Mouse (Mus musculus): ENCODE results near the gene Mxi1.

The Mxi1 gene

GRCm38 (mm10) chr19:53364551-53364950 lies 54.2 kb downstream of the Mxi1 start:
- in situ Hi-C loops (cut with MboI, MseI), result loop anchor here (5.0 to 10.0 kb wide), 2 partner anchors 122 to 290 kb away; no protein-coding TSS in a partner anchor

GRCm38 (mm10) chr19:53364963-53365362 lies 54.6 kb downstream of the Mxi1 start:
- in situ Hi-C loops (cut with MboI, MseI), result loop anchor here (5.0 to 10.0 kb wide), 2 partner anchors 123 to 290 kb away; no protein-coding TSS in a partner anchor

- in situ Hi-C loops (cut with MboI, MseI), result loop anchor here (10.0 kb wide), 1 partner anchor 291 kb away; no protein-coding TSS in a partner anchor
Measured at GRCm38 (mm10) chr19:53366057-53366775, 55.9 kb downstream of the Mxi1 start.

GRCm38 (mm10) chr19:53366881-53367280 lies 56.6 kb downstream of the Mxi1 start:
- in situ Hi-C loops (cut with MboI, MseI), result loop anchor here (10.0 kb wide), 1 partner anchor 292 kb away; no protein-coding TSS in a partner anchor

GRCm38 (mm10) chr19:53369469-53370043 lies 59.2 kb downstream of the Mxi1 start:
- in situ Hi-C loops (cut with MboI, MseI), result loop anchor here (10.0 kb wide), 1 partner anchor 295 kb away; no protein-coding TSS in a partner anchor

- in situ Hi-C loops (cut with MboI, MseI), result no loop called here
Measured at GRCm38 (mm10) chr19:53370233-53370632, 59.9 kb downstream of the Mxi1 start.

DNA sequence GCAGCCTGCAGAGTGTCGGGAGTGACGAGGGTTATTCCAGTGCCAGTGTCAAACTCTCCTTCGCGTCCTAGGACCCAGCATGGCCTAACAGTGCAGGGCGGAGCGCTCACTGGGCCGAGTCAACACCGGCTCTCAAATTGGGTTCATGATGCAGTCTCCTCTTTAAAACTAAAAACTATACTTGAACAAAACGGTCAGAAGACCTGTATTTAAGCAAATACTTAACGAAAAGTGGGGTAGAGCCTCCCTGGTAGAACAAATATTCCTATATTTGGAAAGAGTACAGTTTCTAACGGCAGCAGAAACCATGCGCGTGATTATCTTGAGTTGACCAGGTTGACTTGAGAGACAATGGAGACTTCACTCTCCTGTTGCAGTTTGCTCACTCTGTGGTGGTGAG lies 61.3 kb downstream of the Mxi1 start, which contains the start of gene Gm10197:
Gm10197 (minus strand) TSS at position 101 of the 400 bp plus-strand sequence.
- in situ Hi-C loops (cut with MboI, MseI), result no loop called here

- in situ Hi-C loops (cut with MboI, MseI), result no loop called here
Measured at GRCm38 (mm10) chr19:53373570-53373969, 63.3 kb downstream of the Mxi1 start.

DNA sequence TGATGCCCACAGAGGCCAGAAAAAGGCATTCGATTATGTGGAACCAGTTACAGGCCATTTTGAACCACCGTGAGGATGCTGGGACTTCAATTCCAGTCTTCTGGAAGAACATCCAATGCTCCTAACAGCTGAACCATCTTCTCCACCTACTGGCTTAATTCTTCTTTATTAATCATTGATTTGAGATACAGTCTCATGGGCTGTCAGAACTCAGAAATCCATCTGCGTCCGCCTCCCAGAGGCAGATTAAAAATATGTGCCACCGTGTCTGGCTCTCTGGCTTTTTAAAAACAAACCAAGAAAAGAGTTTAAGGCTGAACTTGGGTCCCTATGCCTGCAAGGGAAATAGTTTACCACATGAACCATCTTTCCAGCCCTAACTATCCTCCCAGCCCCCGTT lies 65.0 kb downstream of the Mxi1 start:
- in situ Hi-C loops (cut with MboI, MseI), result loop anchor here (5.0 to 25.0 kb wide), 2 partner anchors 33 to 1937 kb away; partner anchors contain the start of genes Vti1a and Zdhhc6

DNA sequence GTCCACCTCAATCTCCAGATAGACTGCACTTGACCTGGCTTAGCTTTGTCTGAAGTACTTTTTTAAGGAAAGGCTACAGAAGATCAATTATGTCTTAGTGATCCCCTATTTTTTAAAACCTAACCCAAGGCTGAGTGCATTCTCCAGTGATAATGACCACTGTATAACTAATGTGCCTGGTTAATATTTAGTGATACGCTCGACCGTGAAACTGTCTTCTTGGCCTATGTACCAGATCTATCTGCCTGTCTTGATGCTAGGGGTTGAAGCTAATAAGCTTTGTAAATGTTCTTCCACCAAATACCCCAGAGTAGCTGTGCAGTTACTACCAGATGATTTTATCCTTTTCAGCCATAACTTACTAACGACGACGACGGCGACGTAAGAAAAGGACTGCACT lies 65.5 kb downstream of the Mxi1 start:
- in situ Hi-C loops (cut with MboI, MseI), result loop anchor here (5.0 to 25.0 kb wide), 2 partner anchors 34 to 1936 kb away; partner anchors contain the start of genes Vti1a and Zdhhc6

DNA sequence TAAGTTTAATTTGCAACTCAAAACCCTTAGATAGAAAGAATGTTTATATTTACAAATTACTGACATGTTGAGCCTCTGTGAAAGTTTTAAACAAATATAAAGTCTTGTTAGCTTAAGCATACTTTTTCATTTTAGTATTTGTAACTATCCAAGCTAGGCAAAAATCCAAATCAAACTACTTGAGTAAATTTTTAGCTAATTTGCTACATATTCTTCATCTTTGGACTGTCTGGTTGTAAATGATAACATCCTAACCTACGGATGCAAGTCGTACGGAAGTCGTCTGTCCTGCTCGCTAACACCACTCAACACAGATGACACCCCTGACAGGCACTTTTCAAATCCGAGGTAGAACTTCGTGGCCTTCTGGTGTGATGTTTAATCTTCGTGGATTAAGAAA lies 67.3 kb downstream of the Mxi1 start:
- in situ Hi-C loops (cut with MboI, MseI), result loop anchor here (5.0 to 25.0 kb wide), 2 partner anchors 35 to 1935 kb away; partner anchors contain the start of genes Vti1a and Zdhhc6

- in situ Hi-C loops (cut with MboI, MseI), result loop anchor here (5.0 to 25.0 kb wide), 2 partner anchors 36 to 1934 kb away; partner anchors contain the start of genes Vti1a and Zdhhc6
Measured at GRCm38 (mm10) chr19:53378421-53378820, 68.1 kb downstream of the Mxi1 start.

DNA sequence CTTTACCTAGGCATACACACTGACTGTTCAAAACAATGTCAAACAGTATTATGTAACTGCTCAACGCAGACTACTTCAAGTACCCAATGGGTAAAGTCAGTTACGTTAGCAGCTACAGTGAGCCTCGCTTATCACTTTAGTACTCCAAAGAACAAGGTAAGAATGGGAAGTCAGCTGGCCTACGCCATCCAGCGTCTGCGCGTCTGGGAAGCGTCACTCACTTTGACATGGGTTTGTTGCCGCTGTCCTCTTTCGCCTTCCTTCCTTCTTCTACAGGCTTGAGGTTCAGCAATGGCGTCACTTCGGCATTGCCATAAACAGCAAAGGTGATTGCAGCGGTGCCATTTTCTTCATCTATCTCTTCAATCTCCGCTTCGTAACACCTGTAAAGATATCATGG lies 73.0 kb downstream of the Mxi1 start:
- in situ Hi-C loops (cut with MboI, MseI), result loop anchor here (25.0 kb wide), 1 partner anchor 1929 kb away; the partner anchor contains the start of genes Vti1a and Zdhhc6

DNA sequence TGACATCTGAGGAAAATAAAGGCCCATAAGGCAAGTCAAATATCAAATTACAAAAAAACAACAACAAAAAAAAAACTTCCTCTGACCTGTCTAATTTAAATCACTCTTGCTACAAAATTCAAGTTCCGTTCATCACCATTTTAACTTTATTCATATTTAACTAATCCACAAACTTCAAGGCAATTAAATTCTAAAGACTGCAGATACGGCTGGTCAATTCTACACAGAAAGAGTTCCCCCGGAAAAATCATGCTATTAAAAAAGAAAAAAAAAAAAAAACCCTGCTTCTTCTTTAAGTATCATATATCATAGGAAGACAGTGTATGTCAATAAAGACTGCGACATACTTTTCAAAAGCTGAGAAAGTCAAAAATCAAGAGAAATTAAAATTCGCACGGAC lies 79.1 kb downstream of the Mxi1 start:
- in situ Hi-C loops (cut with MboI, MseI), result loop anchor here (25.0 kb wide), 1 partner anchor 1923 kb away; the partner anchor contains the start of genes Vti1a and Zdhhc6

- in situ Hi-C loops (cut with MboI, MseI), result loop anchor here (25.0 kb wide), 1 partner anchor 1922 kb away; the partner anchor contains the start of genes Vti1a and Zdhhc6
Measured at GRCm38 (mm10) chr19:53389851-53390431, 79.6 kb downstream of the Mxi1 start.

- in situ Hi-C loops (cut with MboI, MseI), result loop anchor here (25.0 kb wide), 1 partner anchor 1922 kb away; the partner anchor contains the start of genes Vti1a and Zdhhc6
Measured at GRCm38 (mm10) chr19:53390495-53391007, 80.2 kb downstream of the Mxi1 start, which contains the start of gene Smndc1. Smndc1 (minus strand) TSS chr19:53390578.

- in situ Hi-C loops (cut with MboI, MseI), result loop anchor here (25.0 kb wide), 1 partner anchor 1921 kb away; the partner anchor contains the start of genes Vti1a and Zdhhc6
Measured at GRCm38 (mm10) chr19:53391386-53391785, 81.1 kb downstream of the Mxi1 start.

DNA sequence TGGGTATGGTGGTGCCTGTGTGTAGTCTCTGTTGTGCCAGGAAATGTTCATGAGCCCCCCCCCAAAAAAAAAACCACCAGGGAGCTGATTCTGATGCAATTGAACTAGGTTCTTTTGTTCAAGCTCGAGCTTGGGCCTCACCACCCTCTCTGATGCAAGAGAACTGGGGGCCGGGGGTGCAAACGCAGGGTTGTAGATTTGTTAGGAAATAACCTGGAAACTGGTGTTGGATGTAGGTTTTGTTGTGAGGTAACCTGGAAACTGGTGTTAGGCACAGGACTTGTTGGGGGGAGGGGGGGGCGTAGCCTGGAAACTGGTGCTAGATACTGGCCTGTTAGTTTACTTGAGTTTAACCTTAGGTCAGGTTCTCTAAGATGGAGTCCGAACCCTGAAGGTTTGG lies 81.5 kb downstream of the Mxi1 start:
- in situ Hi-C loops (cut with MboI, MseI), result loop anchor here (25.0 kb wide), 1 partner anchor 1921 kb away; the partner anchor contains the start of genes Vti1a and Zdhhc6

- in situ Hi-C loops (cut with MboI, MseI), result loop anchor here (25.0 kb wide), 1 partner anchor 1919 kb away; the partner anchor contains the start of genes Vti1a and Zdhhc6
Measured at GRCm38 (mm10) chr19:53392781-53393343, 82.5 kb downstream of the Mxi1 start.

GRCm38 (mm10) chr19:53393646-53394045 lies 83.3 kb downstream of the Mxi1 start:
- in situ Hi-C loops (cut with MboI, MseI), result loop anchor here (25.0 kb wide), 1 partner anchor 1919 kb away; the partner anchor contains the start of genes Vti1a and Zdhhc6

All from T-helper 1 cell (primary cell).